Mouse (Mus musculus) fibroblast of lung, adult 2 months (primary cell): Measurements from ENCODE around the gene Ccnh.
A peak's percentile ranks its signal among the peaks of the same experiment; 100 is the strongest.
"Not testable (repeated sequence)": the region's sequence is repeated elsewhere in the genome, so short reads cannot be mapped to it uniquely, and the experiment has no call there.

Experiments
- DNase-seq: peaks from one replicate; pipeline ENCODE4 v3.0.0-alpha.2; 2011; ENCODE audit warnings: low read depth

Gene Ccnh

DNA sequence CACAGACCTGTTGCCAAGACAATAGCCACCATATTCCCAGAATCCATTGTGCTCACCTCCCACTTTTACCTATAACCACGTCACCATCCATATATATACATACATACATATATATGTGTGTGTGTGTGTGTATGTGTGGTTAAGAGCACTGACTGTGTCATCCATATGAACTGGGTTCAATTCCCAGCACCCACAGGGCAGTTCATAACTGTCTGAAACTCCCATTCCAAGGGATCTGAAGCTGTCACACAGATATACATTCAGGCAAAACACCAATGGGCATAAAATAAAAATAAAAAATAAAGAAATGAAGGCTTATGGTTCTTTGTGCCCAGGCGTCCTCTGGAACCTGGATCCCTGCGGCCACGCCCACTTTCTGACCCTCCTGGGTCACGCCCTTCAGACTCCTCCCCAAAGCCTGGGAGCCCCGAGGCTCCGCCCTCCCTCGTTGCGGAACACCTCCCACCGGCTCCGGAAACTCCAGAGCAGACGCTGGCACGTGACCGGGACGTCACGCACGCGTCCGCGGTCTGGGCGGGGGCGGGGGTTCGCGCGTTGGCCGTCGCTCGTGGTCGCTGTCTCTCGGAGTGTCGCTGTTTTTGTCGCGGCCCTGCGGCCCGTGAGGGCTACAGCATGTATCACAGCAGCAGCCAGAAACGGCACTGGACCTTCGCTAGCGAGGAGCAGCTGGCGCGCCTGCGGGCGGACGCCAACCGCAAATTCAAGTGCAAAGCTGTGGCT is at the start of gene Ccnh:
Gene Ccnh (plus strand): TSS at position 506 of the 741 bp plus-strand sequence.
- peak; percentile 64 for DNase-seq

- DNase-seq, result not testable (repeated sequence)
Measured at GRCm38 (mm10) chr13:85143361-85143760, 45.8 kb upstream of the Ccnh start.

GRCm38 (mm10) chr13:85146471-85146870 is 42.7 kb upstream of the Ccnh start:
- no peak for DNase-seq

GRCm38 (mm10) chr13:85154746-85155145 is 34.5 kb upstream of the Ccnh start:
- DNase-seq, result no peak

- no peak for DNase-seq
Measured at GRCm38 (mm10) chr13:85159971-85160370, 29.2 kb upstream of the Ccnh start.

DNA sequence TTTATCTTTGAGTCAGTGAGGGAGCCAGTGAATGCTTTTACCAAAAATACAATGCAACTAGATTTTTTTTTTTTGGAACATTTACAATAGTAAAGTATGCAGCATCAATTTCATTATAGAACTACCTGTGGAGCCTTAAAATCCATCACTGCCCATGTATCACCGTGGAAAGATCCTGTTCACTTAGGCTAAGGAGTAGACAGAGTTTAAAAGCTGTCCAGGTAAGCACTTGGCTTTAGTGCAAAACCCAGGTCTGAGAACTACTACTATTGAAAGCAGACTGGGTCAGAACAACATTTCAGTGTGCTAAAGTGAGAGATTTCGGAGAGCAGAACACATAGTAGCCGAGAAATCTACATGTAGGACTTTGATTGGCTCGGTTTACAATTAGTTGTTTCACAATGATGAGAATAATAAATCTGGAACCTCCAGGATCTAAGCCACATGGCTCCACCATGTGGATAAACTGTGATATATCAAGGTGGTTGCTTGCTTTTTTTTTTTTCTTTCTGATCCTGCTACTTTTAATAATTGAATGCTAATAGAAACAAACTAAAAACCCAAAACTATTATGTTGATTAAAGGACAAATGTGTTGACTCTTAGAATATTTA is 24.6 kb upstream of the Ccnh start:
- DNase-seq, result no peak

GRCm38 (mm10) chr13:85189644-85190121 is 475 bp downstream of the Ccnh start:
- peak; percentile 12 for DNase-seq

DNA sequence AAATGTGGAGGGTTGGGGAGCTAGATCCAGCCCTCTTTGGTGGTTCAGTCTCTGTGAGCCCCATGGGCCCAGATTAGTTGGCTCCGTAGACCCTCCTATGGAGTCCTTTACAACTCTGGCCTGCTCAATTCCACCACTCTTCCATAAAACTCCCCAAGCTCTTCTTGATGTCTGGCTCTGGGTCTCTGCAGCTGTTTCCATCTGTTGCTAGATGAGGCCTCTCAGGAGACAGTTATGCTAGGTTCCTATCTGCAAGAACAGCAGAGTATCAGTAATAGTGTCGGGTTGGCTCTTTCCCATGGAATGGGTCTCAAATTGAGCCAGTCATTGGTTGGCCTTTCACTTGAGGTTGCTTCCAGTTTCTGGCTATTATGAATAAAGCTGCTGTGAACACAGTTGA is 2.0 kb downstream of the Ccnh start:
- no peak for DNase-seq

GRCm38 (mm10) chr13:85207493-85207892 is 18.3 kb downstream of the Ccnh start:
- DNase-seq, result no peak

GRCm38 (mm10) chr13:85208656-85209055 is 19.4 kb downstream of the Ccnh start:
- no peak for DNase-seq

DNA sequence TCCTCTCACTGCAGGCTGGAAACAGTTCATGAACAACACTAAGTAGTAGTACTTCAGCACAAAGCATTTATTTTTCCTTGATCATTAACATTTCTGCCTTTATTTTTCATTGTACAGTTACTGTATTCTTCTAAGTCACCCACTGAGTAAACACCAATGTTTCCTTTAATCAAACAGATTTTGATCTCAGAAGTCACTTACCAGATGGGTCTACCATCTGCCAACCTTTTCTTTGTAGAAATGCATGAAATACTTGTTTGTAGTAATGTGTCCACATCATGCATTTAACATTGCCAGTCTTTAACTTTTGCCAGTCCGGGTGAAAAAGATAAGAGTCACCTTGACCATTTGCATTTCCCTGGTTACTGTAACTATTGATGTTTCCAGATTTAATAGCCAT is 21.1 kb downstream of the Ccnh start:
- no peak for DNase-seq

GRCm38 (mm10) chr13:85218656-85219055 is 29.4 kb downstream of the Ccnh start:
- no peak for DNase-seq

DNA sequence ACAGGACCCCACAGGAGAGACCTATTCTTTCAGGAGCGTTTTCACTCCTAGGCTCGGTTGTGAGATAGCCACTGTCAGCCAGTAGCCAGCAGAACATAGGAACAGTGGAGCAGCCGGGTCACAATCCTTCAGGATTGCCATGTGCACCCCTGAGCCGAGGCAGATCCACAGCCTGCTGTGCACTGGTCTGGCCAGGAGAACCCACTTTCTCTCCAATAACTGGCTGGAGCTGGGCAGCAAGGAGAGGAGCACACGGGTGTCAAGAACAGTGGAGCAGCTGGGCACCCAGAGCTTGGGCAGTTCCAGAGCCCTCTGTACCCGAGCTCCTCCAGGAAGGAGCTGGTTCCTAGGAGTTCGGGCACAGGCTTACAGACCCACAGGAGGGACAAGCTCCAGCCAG is 49.6 kb downstream of the Ccnh start:
- DNase-seq, result no peak
